Comparison of ENCODE assay signal across 8 mouse cellular contexts in the genomic region with DNA sequence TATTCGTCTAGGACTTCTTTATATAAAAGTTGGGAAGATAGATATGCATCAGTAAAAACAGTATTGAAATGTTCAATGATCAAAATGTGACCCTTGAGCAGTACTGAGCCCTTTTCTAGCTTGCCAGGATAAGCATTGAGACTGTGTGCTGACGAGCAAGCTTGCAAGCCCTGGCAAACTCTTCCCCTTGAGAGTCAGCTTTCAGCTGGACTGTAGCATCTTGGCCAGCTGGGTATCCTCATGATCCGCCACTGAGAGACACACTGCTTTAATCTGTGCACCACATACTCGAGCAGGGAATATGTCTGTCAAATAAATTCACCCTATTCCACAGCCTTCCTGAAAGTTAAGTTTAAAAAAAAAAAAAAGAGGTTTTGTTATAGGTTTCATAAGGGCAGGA.
"Had no signal": no experiment of that assay in that cellular context is flagged by ENCODE, and none has a peak within 500 bp of the region (broad histone marks: within the 10 kb centered on the region; RNA-seq: fewer than 3 reads in every experiment).

No protein-coding gene starts in this region.

- DNase-seq: kidney, postnatal 14 days; liver, embryonic 13.5 days; lung, adult 18-20 months; lung, postnatal 36 days; midbrain, embryonic 14.5 days; right cerebral cortex, adult 18-20 months; right cerebral cortex, postnatal 25 days; thymus, postnatal 36 days had no signal
